Mouse (Mus musculus): Measurements from ENCODE around the gene Spem2. TPM values are rescaled to one million over a fixed set of nuclear protein-coding genes. Genes with fewer than 3 reads are reported as not detected.
A peak's percentile ranks its signal among the peaks of the same experiment; 100 is the strongest.

Gene Spem2
- polyA plus RNA-seq, 1 experiment from 2014 or later = 0.16 TPM

- 68% methylated on average over 7 of the region's 7 CpGs for WGBS
- H3K4me1 ChIP-seq (ENCODE audit: control insufficient read depth, insufficient read depth, low read length) = 0 out of 2 replicates have a peak, but pooled peaks cover 2% of the 10 kb centered on the region
- ATAC-seq (ENCODE audit: low read depth) = no peak
- no peak overlapping the region for H3K4me2 ChIP-seq (ENCODE audit: low read depth, low read length)
- H3K27me3 ChIP-seq (ENCODE audit: control insufficient read depth, insufficient read depth, low read length) = peaks cover 7% of the 10 kb centered on the region; the same call in 1 of the 2 replicates
- peaks cover 9% of the 10 kb centered on the region; the same call in 1 of the 2 replicates for H3K36me3 ChIP-seq (ENCODE audit: control insufficient read depth, insufficient read depth, low read length)
- no peak overlapping the region for H3K9ac ChIP-seq (replicated peaks; ENCODE audit: low read depth, low read length)
- no peak overlapping the region for H3K27ac ChIP-seq (ENCODE audit: low read depth, low read length)
- no peaks in the 10 kb centered on the region for H3K9me3 ChIP-seq (ENCODE audit: control insufficient read depth, low read length)
- H3K4me3 ChIP-seq (ENCODE audit: low read depth, low read length) = no peak overlapping the region
These were observed 35.7 kb upstream of the Spem2 start for GRCm38 (mm10) chr11:69853994-69854393.

DNA sequence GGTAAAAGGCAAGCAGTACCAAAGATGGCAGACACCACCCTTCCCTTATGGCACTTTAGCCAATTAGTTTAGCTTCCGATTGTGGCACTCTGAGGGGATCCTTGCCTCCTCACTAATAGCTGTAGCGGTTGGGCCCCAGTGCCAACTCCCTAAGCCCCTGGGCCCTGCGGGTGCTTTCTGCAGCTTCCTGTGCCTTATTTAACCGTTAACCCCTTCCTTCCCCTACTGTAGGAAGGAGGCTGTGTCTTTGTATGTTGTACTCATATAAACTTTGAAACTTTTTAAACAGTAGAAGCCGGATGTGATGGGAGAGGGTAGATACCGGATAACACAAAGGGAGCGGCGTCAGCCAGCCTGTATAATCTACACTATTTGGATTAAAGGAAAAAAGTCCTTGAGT lies 32.5 kb upstream of the Spem2 start:
- H3K9ac ChIP-seq (replicated peaks; ENCODE audit: low read depth, low read length) = no peak overlapping the region
- no peak for ATAC-seq (ENCODE audit: low read depth)
- no peak overlapping the region for H3K4me2 ChIP-seq (ENCODE audit: low read depth, low read length)
- H3K27ac ChIP-seq (ENCODE audit: low read depth, low read length) = no peak overlapping the region
- peaks cover 9% of the 10 kb centered on the region; the same call in 1 of the 2 replicates for H3K36me3 ChIP-seq (ENCODE audit: control insufficient read depth, insufficient read depth, low read length)
- WGBS = 76% methylated on average over 8 of the region's 8 CpGs
- H3K4me1 ChIP-seq (ENCODE audit: control insufficient read depth, insufficient read depth, low read length) = peaks cover 15% of the 10 kb centered on the region
- no peak overlapping the region for H3K4me3 ChIP-seq (ENCODE audit: low read depth, low read length)
- no peaks in the 10 kb centered on the region for H3K27me3 ChIP-seq (ENCODE audit: control insufficient read depth, insufficient read depth, low read length)
- H3K9me3 ChIP-seq (ENCODE audit: control insufficient read depth, low read length) = no peaks in the 10 kb centered on the region

DNA sequence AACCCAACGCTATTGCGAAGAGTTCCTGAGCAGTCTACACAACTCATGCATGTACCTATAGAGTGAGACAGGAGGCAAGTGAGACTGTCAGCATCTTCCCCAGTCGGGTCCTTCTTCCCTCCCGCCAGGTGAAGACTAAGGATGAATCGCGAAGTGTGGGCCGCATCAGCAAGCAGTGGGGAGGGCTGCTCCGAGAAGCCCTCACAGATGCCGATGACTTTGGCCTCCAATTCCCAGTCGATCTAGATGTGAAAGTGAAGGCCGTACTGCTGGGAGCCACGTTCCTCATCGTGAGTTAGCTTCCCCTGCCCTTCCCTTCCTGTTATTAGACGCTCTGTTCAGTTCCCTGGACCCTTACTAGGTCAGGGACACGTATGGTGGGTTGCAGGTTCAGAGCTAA lies 31.6 kb upstream of the Spem2 start:
- ATAC-seq (ENCODE audit: low read depth) = no peak
- 96% methylated on average over 15 of the region's 15 CpGs for WGBS
- H3K9me3 ChIP-seq (ENCODE audit: control insufficient read depth, low read length) = no peaks in the 10 kb centered on the region
- H3K36me3 ChIP-seq (ENCODE audit: control insufficient read depth, insufficient read depth, low read length) = peaks cover 9% of the 10 kb centered on the region; the same call in 1 of the 2 replicates
- H3K4me3 ChIP-seq (ENCODE audit: low read depth, low read length) = no peak overlapping the region
- no peak overlapping the region for H3K27ac ChIP-seq (ENCODE audit: low read depth, low read length)
- H3K27me3 ChIP-seq (ENCODE audit: control insufficient read depth, insufficient read depth, low read length) = no peaks in the 10 kb centered on the region
- H3K4me2 ChIP-seq (ENCODE audit: low read depth, low read length) = no peak overlapping the region
- no peak overlapping the region for H3K9ac ChIP-seq (replicated peaks; ENCODE audit: low read depth, low read length)
- H3K4me1 ChIP-seq (ENCODE audit: control insufficient read depth, insufficient read depth, low read length) = peaks cover 21% of the 10 kb centered on the region

DNA sequence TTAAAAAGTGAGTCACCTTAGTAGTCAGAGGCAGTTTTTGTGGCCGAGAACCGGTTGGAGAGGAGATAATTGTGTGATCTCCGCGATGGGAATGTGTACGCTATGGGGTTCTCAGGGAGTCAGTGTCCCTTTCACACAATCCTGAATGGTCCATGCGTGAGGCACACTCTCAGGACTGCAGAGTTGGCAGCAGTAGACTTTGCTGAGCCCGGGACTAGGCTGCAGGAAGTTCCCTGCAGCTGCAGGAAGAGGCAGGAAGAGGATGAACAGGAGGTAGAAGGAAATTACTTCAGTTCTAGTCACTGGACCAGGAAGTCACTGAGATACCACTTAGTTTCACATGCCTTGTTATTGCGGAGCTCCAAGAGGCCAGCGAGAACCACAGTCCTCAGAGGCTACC lies 30.9 kb upstream of the Spem2 start:
- Histone ChIP-seq H3K9me3 (ENCODE audit: control insufficient read depth, low read length) (no peaks in the 10 kb centered on the region), H3K36me3 (ENCODE audit: control insufficient read depth, insufficient read depth, low read length) (peaks cover 9% of the 10 kb centered on the region; the same call in 1 of the 2 replicates), H3K4me1 (ENCODE audit: control insufficient read depth, insufficient read depth, low read length) (peaks cover 21% of the 10 kb centered on the region), H3K9ac (replicated peaks; ENCODE audit: low read depth, low read length) (no peak overlapping the region), H3K4me2 (ENCODE audit: low read depth, low read length) (no peak overlapping the region), H3K4me3 (ENCODE audit: low read depth, low read length) (no peak overlapping the region), H3K27me3 (ENCODE audit: control insufficient read depth, insufficient read depth, low read length) (no peaks in the 10 kb centered on the region), H3K27ac (ENCODE audit: low read depth, low read length) (no peak overlapping the region)
- WGBS = 93% methylated on average over 9 of the region's 9 CpGs
- no peak for ATAC-seq (ENCODE audit: low read depth)

DNA sequence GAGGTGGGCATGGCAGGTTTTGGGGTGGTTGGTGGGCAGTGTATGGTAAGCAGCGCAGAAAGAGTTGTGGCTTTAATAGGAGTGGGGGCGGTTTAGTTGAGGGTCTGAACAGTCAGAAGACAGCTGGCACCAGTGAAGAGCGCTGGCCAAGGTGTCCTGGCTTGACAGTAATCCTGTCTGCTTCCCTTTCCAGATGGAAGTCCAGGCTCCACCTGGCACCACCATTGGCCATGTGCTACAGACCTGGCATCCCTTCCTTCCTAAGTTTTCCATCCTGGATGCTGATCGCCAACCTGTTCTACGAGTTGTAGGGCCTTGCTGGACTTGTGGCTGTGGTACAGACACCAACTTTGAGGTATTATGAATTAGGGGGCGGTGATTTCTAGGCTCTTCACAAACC lies 29.8 kb upstream of the Spem2 start:
- no peak for ATAC-seq (ENCODE audit: low read depth)
- WGBS = 95% methylated on average over 6 of the region's 6 CpGs
- Histone ChIP-seq H3K4me3 (ENCODE audit: low read depth, low read length) (peak overlapping the region; percentile 78; the same call in 1 of the 2 replicates), H3K36me3 (ENCODE audit: control insufficient read depth, insufficient read depth, low read length) (peaks cover 9% of the 10 kb centered on the region; the same call in 1 of the 2 replicates), H3K4me1 (ENCODE audit: control insufficient read depth, insufficient read depth, low read length) (peaks cover 21% of the 10 kb centered on the region), H3K27ac (ENCODE audit: low read depth, low read length) (no peak overlapping the region), H3K9me3 (ENCODE audit: control insufficient read depth, low read length) (no peaks in the 10 kb centered on the region), H3K4me2 (ENCODE audit: low read depth, low read length) (peak overlapping the region; percentile 95), H3K27me3 (ENCODE audit: control insufficient read depth, insufficient read depth, low read length) (no peaks in the 10 kb centered on the region), H3K9ac (replicated peaks; ENCODE audit: low read depth, low read length) (no peak overlapping the region)

GRCm38 (mm10) chr11:69846738-69847688 lies 28.7 kb upstream of the Spem2 start:
- peak overlapping the region; percentile 96 for H3K27ac ChIP-seq (ENCODE audit: low read depth, low read length)
- 10% methylated on average over 37 of the region's 37 CpGs for WGBS

DNA sequence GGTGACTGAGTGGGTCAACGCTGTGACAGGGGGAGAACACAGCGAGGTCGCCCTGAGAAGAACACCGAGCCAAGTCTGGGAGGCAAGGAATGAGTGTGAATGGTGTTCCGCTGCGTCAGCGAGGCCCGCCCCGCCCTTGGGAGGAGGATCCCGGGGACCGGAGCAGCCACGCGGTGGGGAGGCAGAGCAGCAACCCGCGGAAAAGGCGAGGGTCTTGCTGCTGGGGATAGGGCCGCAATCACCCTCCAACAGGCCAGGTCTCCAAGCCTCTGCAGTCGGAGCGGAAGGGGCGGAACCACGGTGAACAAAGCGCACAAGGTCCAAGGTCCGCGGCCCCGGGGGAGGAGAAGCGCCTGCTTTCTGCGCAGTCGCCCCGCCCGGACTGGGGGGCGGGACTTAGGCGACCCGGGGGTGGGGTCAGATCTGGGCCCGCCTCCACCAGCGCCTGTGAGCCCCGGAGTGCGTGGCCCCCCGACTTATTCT lies 28.0 kb upstream of the Spem2 start, which contains the start of gene Plscr3:
TSS of gene Plscr3 (plus strand) at position 179 of the 483 bp plus-strand sequence.
- Histone ChIP-seq H3K4me3 (ENCODE audit: low read depth, low read length) (peak within 1 kb of the TSS; percentile 78), H3K9ac (replicated peaks; ENCODE audit: low read depth, low read length) (peak within 1 kb of the TSS; percentile 93), H3K27ac (ENCODE audit: low read depth, low read length) (peak within 1 kb of the TSS; percentile 96), H3K36me3 (ENCODE audit: control insufficient read depth, insufficient read depth, low read length) (peaks cover 5% of the 10 kb centered on the region; the same call in 1 of the 2 replicates), H3K4me2 (ENCODE audit: low read depth, low read length) (peak within 1 kb of the TSS; percentile 95), H3K27me3 (ENCODE audit: control insufficient read depth, insufficient read depth, low read length) (no peaks in the 10 kb centered on the region), H3K4me1 (ENCODE audit: control insufficient read depth, insufficient read depth, low read length) (peaks cover 21% of the 10 kb centered on the region), H3K9me3 (ENCODE audit: control insufficient read depth, low read length) (no peaks in the 10 kb centered on the region)
- WGBS = under 1% methylated on average over 38 of the region's 38 CpGs
- peak; percentile 92 for ATAC-seq (ENCODE audit: low read depth)

More at GRCm38 (mm10) chr11:69846738-69847688, 28.7 kb upstream of the Spem2 start:
- Histone ChIP-seq H3K27me3 (ENCODE audit: control insufficient read depth, insufficient read depth, low read length) (no peaks in the 10 kb centered on the region), H3K9ac (replicated peaks; ENCODE audit: low read depth, low read length) (peak overlapping the region; percentile 93), H3K9me3 (ENCODE audit: control insufficient read depth, low read length) (no peaks in the 10 kb centered on the region), H3K4me3 (ENCODE audit: low read depth, low read length) (peak overlapping the region; percentile 78), H3K4me2 (ENCODE audit: low read depth, low read length) (peak overlapping the region; percentile 95), H3K36me3 (ENCODE audit: control insufficient read depth, insufficient read depth, low read length) (peaks cover 9% of the 10 kb centered on the region; the same call in 1 of the 2 replicates), H3K4me1 (ENCODE audit: control insufficient read depth, insufficient read depth, low read length) (peaks cover 21% of the 10 kb centered on the region)
- peak; percentile 30 for ATAC-seq (ENCODE audit: low read depth)

GRCm38 (mm10) chr11:69838714-69839104 lies 20.4 kb upstream of the Spem2 start:
- H3K27ac ChIP-seq (ENCODE audit: low read depth, low read length) = peak overlapping the region; percentile 85
- WGBS = 3% methylated on average over 7 of the region's 7 CpGs
- ATAC-seq (ENCODE audit: low read depth) = no peak

More at GRCm38 (mm10) chr11:69838714-69839104, 20.4 kb upstream of the Spem2 start:
- H3K9me3 ChIP-seq (ENCODE audit: control insufficient read depth, low read length) = no peaks in the 10 kb centered on the region
- peak overlapping the region; percentile 92 for H3K4me3 ChIP-seq (ENCODE audit: low read depth, low read length)
- peaks cover 24% of the 10 kb centered on the region for H3K4me1 ChIP-seq (ENCODE audit: control insufficient read depth, insufficient read depth, low read length)
- no peaks in the 10 kb centered on the region for H3K27me3 ChIP-seq (ENCODE audit: control insufficient read depth, insufficient read depth, low read length)
- peak overlapping the region; percentile 56 for H3K9ac ChIP-seq (replicated peaks; ENCODE audit: low read depth, low read length)
- H3K4me2 ChIP-seq (ENCODE audit: low read depth, low read length) = peak overlapping the region; percentile 98
- peaks cover 2% of the 10 kb centered on the region for H3K36me3 ChIP-seq (ENCODE audit: control insufficient read depth, insufficient read depth, low read length)
